Mouse (Mus musculus): ENCODE results near the gene Tgif2lx1.
"Not testable (repeated sequence)": the region's sequence is repeated elsewhere in the genome, so short reads cannot be mapped to it uniquely, and the experiment has no call there.

Tgif2lx1 gene

DNA sequence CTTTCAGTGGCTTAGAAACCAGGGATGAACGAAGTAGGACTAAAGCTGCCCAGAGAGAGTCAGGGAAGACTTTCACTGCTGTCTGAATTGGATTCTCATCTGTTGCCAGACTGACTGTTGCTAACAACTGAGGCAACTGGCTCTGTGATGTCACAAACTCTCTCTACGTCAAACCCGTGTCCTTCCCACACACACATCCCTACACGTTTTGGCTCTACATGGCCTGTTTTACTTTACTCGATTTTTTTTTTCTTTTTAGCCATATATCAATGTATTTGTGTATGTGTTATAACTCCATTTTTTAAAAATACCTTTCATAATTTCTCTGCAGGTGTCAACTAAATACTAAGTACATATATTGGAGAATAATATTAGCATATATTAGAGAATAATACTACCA lies at the start of gene Tgif2lx1:
Tgif2lx1 (minus strand) TSS at position 101 of the 400 bp plus-strand sequence.
- not testable (repeated sequence) for DNase-seq (ENCODE audit: low read depth, low spot score)
